Mouse (Mus musculus): ENCODE data around the gene Zfp994. TPM values are rescaled to one million over a fixed set of nuclear protein-coding genes. Genes with fewer than 3 reads are reported as not detected.
"Not testable (repeated sequence)": the region's sequence is repeated elsewhere in the genome, so short reads cannot be mapped to it uniquely, and the experiment has no call there.

Gene Zfp994
- polyA plus RNA-seq (2012; rRNA removed), result 0.42 and 0.48 TPM in 2 replicates

DNA sequence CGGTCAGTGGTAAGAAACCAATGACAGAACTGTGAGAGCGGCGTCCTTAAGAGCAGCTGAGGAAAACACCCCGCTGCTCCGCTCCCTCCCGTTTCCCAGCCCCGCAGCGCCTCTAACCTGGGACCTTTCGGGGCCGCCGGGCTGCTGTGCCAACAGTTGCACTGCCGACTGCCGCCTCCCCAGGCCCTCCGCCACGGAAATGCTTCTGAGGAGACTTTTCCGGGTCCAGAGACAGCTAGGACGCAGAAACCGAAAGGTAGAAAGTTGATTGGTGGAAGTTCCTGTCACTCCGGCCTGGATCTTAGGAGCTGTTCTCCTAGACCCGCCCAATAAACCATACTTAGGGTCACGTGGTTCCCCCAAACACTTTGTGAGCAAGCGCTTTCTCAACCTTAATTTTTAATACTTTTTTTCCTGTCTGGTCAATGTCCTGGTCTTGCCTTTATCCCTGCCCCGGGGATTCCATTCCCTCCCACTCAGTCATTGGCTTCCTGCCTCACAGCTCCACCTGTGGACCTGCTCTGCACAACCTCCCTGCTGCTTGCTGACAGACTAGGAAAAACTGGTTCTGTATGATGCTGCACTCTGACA is at the start of gene Zfp994:
Zfp994 (minus strand) TSS at position 195 of the 591 bp plus-strand sequence.
- under 1% methylated on average over 23 of the region's 23 CpGs for WGBS
- DNase-seq (ENCODE audit: low read depth, low spot score), result peak; percentile 99

DNA sequence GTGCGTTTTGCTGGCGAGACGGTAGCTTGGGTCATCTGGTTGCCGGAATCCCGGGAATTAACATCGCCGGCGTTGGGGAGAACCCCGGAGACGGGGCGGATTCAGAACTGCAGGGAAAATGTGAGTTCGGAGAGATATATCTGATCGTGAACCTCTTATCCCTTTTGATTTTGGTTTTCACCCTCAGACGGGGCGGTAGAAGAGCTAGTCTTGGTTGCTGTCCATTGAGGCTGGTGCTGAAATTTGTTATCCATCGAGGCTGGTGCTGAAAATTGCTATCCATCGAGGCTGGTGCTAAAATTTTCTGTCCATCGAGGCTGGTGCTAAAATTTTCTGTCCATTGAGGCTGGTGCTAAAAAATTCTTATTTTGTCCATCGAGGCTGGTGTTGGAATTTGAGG is 5.3 kb upstream of the Zfp994 start:
- WGBS, result 65% methylated on average over 19 of the region's 19 CpGs
- not testable (repeated sequence) for DNase-seq (ENCODE audit: low read depth, low spot score)

DNA sequence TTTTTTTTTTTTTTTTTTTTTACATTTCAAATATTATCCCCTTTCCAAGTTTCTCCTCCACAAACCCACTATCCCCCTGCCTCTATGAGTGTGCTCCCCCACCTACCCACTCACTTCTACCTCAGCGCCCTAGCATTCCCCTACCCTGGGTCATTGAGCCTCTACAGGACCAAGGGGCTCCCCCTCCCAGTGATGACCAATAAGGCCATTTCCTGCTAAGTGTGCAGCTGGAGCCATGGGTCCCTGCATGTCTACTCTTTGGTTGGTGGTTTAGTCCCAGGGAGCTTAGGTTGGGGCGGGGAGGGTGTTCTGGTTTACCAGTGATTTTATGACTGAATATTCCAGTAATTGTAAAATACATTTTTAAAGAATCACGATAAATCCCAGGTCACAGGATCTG is 401 bp downstream of the Zfp994 start:
- 4% methylated on average over 3 of the region's 3 CpGs for WGBS
- not testable (repeated sequence) for DNase-seq (ENCODE audit: low read depth, low spot score)

DNA sequence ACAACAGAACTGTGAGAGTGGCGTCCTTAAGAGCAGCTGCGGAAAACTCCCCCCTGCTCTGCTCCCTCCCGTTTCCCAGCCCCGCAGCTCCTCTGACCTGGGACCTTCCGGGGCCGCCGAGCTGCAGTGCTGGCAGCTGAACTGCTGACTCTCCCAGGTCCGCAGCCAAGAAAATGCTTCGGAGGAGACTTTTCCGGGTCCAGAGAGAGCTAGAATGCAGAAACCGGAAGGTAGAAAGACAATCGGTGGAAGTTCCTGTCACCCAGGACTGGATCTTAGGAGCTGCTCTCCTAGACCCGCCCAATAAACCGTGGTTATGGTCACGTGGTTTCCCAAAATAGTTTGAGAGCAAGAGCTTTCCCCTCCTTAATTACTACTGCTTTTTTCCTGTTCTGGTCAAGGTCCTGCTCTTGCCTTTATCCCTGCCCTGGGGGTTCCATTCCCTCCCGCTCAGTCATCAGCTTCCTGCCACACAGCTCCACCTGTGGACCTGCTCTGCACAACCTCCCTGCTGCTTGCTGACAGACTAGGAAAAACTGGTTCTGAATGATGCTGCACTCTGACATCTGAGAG is 59.6 kb downstream of the Zfp994 start, which contains the start of gene Zfp947:
Zfp947 (minus strand) TSS at position 469 of the 573 bp plus-strand sequence.
- WGBS, result 2% methylated on average over 16 of the region's 16 CpGs
- DNase-seq (ENCODE audit: low read depth, low spot score), result peak; percentile 35

DNA sequence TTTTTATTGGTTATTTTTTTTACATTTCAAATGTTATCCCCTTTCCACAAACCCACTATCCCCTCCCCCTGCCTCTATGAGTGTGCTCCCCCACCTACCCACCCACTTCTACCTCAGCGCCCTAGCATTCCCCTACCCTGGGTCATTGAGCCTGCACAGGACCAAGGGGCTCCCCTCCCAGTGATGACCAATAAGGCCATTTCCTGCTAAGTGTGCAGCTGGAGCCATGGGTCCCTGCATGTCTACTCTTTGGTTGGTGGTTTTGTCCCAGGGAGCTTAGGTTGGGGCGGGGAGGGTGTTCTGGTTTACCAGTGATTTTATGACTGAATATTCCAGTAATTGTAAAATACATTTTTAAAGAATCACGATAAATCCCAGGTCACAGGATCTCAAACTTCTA is 60.1 kb downstream of the Zfp994 start:
- WGBS, result 6% methylated on average over 3 of the region's 3 CpGs

DNA sequence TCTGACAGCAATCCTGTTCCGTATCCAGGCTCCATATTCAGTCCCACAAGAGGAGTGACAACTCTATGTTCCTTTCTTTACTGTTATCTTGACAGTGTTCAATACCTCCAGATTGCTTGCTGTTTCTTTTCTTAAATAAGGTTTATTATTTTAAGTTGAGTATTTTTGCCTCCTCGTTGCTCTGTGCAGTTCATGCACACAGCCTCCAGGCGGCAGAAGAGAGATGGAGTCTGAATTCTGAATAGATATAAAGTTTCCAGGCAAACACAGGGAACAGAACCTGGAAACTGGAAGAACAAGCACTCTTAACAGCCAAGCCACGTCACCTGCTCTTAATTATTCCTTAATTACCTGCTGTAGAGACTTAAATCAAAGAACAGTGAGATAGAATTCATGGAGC is 71.5 kb downstream of the Zfp994 start:
- WGBS, result 56% methylated on average over 3 of the region's 4 CpGs

More for the DNA sequence above, 60.1 kb downstream of the Zfp994 start:
- DNase-seq (ENCODE audit: low read depth, low spot score), result not testable (repeated sequence)

More for the DNA sequence above, 71.5 kb downstream of the Zfp994 start:
- DNase-seq (ENCODE audit: low read depth, low spot score), result not testable (repeated sequence)

Other genes starting within 250 kb of the Zfp994 start
- 0.15 TPM in 2 replicates for gene Zfp947, start 59.4 kb downstream of the Zfp994 start, polyA plus RNA-seq (2012; rRNA removed)
- gene CT030661.1, start 89.2 kb upstream of the Zfp994 start, polyA plus RNA-seq (2012; rRNA removed), result 0.74 and 1.0 TPM in 2 replicates
- 1.7 and 3.0 TPM in 2 replicates for gene Zfp944, start 135.8 kb upstream of the Zfp994 start, polyA plus RNA-seq (2012; rRNA removed)
- gene Zfp758, start 135.8 kb upstream of the Zfp994 start, polyA plus RNA-seq (2012; rRNA removed), result 0.41 and 0.88 TPM in 2 replicates
- gene Zfp946, start 198.6 kb upstream of the Zfp994 start, polyA plus RNA-seq (2012; rRNA removed), result 3.5 and 6.0 TPM in 2 replicates

Data from large intestine, adult 2 months (tissue).